Mouse (Mus musculus) lung, postnatal 10 days (tissue): ENCODE data around the gene Thap11.
"Not testable (repeated sequence)": the region's sequence is repeated elsewhere in the genome, so short reads cannot be mapped to it uniquely, and the experiment has no call there.

Source experiments
- DNase-seq: peaks from one replicate; pipeline ENCODE4 v3.0.0; 2021

Gene Thap11

DNA sequence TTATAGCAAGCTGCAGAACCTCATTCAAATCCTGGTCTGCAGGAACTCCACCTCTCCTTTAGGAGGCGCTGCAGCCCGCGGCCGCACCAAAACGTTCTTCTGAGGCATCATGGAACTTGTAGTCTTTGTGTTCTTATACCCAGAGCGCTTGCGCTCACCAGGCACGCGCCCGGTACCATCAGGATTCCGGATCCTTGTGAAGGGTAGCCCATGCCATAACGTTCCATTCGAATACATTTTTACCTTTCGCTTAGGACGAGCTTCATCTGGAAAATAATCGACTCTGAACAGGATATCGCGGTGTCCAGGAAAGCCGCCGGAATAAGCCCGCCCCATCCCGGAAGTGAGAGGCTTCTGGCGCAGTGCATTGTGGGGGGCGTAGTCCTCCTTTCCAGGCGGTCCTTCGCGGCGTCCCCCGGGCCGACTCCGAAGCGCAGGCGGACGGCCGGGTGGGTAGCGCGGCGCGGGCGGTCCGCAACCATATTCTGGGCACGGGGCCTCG, at the start of gene Thap11:
Gene Thap11 (plus strand): TSS at position 418 of the 502 bp plus-strand sequence.
- peak; percentile 97 for DNase-seq

DNA sequence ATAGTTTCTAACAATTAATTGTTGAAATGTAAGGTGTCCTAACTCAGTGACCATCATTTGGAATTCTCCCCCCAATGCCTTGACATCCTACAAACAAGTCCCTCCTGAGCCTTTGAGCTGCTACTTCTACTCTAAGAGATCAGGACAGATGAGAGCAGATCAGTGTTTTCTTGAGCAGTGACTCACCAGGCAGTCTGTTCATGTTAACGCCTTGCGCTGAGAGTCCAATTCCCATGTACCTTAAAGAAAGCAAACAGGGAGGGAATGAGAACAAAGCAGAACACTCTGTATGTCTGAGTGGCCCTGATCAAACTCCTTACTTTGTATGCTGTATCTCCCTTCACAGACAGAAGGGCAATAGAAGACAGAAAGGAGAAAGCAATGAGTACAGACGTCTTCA, 49.6 kb upstream of the Thap11 start:
- DNase-seq, result no peak

DNA sequence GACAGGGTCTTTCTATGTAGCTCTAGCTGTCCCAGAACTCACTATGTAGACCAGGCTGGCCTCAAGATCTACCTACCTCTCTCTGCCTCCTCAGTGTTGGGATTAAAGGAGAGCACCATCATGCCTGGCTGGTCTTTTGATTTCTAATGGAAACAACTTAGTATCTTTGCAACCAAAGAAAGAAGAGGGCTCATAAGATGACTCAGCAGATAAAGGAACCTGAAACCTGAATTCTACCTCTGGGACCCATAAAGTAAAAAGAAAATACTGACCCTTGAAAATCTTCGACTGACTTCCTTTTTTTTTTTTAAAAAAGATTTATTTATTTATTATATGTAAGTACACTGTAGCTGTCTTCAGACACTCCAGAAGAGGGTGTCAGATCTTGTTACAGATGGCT, 49.0 kb upstream of the Thap11 start:
- no peak for DNase-seq

DNA sequence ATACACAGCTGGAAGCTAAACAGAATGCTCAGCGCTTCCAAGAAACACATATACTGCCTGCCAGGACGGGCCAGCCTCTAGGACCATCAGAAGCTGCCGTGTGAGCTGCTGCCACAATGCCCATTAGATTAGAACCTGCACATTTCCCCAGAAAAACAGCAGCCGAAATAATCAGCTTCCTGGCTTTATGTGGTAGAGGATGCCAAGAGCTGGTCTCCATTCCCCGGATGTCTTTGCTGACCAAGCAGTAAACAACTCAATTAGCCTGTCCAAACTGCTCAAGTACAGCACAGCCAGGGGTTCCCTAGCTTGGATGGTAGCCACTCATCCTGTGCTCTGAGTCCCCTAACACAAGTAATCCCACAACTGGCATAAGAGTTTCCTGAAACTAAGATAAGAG, 47.2 kb upstream of the Thap11 start:
- DNase-seq, result peak; percentile 48

DNA sequence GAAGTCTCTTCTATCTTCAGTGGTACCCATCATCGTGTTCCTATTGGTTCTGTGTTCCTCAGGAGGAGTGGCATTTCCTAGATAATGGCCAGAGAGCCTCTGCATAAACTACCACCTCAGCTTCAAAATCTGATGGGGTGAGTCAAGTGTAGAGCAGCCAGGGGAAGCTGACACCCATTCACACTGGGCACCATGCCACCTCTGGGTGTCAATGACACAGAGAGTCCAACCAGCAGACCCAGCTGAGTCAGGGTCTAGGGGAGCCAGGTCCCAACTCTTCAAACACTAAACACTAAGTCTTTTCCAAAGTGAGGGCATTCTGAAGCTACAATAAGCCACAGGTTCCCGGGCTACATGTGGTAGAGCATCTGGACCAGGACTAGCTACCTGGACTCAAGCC, 46.5 kb upstream of the Thap11 start:
- peak; percentile 58 for DNase-seq

DNA sequence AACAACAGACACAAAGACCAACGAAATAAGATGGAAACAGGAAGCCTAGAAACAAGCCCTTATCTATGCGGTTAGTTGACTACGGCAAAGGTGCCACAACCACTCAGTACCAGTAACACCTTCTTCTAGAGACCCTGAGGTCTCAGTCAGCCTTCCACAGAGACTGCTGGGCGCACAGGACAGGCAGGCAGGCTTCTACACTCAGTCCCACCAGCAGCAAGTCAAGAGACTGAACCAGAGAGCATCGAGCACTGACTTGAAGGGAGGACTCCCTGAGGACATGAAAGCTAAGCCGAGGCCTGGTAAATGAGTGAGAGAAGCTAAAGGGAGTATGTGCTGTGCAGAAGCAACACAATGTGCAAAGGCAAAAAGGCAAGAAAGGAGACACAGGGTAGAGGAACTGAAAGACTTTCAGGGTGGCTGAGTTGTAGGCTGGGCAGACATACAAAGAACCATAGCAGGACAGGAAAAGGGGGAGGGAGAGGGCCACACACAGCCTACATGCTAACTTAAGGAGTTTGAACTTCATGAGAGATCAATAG, 44.6 kb upstream of the Thap11 start:
- no peak for DNase-seq

DNA sequence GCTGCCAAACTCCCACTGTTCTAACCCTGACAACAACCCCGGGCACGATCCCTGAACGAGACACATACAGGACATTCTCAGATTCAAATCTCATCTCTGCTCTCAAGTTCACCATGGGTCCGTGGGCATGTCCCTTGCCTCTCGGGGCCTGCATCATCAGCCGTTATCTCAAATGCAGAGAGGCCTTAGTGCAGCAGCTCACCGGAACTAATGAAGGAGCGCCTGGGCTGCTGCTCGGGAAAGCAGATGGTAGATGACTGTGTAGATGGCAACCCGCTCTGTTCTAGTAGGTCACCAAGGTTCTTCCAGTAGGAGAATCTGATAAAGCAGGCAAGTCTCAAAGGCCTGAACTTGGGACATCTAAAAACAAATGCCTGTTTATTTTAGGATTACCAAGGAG, 43.9 kb upstream of the Thap11 start:
- DNase-seq, result no peak

DNA sequence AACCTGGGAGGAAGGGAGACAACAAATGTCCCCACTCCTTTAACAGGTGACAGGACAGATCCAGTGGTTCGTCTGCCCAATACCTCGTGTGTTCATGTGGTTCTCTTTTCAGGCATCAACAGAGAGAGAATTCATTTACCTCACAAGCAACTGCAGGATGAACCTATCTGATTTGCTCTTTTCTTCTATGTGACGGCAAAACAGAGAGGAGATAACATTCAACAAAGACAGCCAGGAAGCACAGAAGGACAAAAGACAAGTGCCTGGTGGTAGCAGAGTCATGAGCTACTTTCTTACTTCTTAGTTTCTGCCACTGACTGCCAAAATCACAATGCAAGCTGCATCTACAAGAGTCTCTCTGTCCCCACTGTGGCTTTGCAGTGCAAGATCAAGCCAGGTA, 43.4 kb upstream of the Thap11 start:
- DNase-seq, result no peak

DNA sequence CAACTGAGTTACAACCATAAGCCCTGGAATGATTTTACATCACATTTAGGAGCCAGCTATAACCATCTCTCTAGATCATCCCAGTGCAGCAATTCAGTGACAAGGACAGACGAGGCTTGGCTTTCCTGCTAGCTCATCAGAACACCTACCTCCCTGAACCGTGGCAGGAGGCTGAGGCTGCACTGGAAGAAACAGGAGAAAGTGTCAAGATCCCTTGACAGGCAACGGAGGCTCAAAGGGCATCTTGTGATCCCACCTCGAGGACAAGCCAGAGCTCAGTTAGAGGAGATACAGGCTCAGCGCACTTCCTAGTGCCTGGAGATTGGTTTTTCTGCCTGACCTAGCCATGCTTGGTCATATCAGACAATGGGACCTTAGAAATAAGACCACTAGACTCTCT, 42.4 kb upstream of the Thap11 start:
- DNase-seq, result no peak

DNA sequence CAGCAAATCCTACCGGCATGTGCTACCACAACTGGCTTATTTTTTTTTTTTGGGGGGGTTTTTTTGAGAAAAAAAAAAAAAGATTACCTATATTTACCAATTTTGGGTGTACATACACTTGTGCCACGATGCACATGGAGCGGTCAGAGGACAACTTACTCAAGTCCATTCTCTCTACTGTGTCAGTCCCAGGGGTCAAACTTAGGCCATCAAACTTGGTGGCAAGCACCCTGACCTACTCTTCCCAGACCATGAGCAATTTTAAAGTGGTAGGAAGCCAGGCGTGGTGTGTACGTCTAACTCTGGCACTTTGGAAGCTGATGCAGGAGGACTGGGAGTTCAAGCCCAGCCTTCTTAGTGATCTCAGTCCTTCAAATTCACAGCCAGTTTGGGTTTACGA, 41.7 kb upstream of the Thap11 start:
- DNase-seq, result no peak

DNA sequence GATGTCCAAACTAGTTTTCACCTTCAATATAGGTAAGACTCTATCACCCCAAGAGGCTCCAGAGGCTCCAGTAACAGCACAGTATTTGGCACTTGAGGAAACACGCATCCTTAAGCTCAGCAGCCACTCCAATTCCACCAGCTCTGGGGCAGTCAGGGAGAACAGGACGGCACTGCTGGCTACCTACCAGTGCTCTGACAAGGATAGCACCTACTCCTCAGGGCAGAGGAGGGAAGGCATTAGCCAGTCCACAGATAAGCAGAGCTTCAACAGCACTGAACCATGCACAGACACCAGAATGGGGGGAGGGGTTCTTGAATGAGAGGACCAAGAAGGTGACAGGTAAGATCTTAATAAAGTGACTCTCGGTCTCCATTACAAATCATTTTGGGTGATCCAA, 35.3 kb upstream of the Thap11 start:
- DNase-seq, result no peak

DNA sequence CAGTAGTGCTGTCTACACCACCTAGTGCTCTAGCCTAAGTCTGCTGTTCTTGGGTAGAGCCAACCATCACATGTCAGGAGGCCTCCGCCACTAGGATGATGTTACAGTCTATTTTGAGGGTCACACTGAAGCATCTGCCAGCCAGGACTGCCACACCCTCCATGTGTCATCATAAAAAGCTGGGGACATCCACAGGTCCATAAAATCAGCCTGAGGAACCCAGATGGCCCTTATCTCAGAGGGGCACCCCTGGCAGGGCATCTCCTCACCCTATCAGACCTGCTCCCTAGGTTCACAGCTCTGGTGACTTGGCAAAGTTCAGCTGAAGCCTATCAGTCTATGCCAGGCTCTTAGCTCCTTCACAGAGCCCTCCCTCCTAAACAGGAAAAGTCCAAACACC, 34.0 kb upstream of the Thap11 start:
- no peak for DNase-seq

DNA sequence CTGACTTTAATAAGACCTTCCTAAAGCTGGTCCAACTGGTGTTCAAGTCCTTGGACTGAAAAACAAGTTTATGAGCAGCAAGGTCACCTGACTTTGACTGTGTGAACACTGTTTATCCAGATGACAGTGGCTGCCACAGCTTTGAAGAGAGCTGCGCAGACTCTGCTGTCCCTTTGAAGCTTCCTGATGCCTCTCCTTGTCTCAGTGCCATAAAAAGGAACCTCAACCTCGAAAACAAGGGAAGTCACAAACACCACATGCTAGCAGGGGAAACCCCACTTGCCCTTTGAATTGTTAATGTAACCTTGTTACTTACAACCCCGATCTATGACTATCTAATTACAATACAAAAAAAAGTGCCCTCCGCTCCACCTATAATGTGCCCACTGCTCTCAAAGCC, 29.4 kb upstream of the Thap11 start:
- DNase-seq, result no peak

DNA sequence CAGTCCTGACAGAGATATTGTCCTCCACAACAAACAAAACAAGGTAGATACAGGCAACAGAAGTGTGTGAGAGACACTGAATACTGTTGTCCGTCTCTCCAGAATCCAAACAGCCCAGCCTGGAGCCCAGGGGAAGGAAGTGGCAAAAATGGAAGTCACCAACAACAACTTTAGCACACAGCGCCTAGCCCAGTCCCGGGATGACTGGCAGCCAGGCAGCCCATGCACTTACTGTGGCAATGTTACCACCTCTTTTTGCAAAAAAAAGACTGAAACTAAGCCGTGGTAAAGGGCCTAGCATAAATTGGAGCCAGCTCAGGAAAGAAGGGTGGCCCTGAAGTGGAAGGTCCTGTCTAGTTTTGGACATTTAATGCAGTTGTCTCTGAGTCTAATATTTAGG, 28.6 kb upstream of the Thap11 start:
- DNase-seq, result no peak

DNA sequence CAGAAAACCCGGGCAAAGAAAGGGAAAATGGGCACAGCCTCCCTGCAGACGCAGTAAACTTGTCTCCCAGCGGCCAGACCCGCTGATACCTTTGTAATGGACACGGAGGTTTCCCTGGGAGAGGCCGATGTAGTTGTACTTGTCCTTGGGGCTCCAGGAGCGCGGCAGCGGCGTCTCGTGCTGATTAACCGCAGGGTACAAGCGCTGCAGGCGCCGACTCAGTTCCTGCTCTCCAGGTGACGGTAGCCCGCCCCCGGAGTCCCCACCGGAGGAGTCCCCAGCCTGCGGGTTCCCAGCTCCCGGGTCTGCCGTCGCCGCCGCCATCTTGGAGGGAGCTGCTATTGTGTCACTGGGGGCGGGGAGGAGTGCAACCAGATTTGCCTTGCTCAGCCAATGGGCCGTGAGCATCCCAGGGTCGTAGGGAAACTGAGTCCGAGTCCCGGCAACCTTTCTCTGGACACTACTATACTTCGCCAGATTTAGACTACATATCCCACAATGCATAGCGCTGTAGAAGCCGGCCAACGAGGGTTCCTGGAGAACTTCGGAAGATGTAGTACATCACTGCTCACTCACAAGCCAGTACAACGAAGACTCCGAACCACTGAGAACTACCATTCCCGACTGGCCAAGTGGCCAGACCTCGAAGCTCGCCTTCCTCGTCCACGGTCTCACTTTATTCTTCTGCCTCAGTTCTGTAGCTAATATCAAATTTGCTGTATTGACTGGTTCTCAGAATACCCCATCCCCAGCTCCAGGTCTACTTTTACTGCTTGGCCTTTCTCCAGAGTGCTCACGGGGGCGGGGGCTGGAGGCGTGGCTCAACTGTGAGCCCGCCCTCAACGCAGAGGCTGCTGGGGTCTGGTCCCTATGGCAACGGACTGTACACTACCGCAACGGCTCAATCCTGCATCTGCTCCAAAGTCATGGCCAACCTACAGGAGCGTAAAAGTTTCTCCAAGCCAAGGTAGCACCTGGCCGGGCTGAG, 27.8 kb upstream of the Thap11 start, which contains the start of the genes Ranbp10 and Tsnaxip1:
Gene Ranbp10 (minus strand): TSS at position 490 of the 988 bp plus-strand sequence.
Gene Tsnaxip1 (plus strand): TSS at position 871 of the 988 bp plus-strand sequence.
- peak; percentile 99 for DNase-seq

DNA sequence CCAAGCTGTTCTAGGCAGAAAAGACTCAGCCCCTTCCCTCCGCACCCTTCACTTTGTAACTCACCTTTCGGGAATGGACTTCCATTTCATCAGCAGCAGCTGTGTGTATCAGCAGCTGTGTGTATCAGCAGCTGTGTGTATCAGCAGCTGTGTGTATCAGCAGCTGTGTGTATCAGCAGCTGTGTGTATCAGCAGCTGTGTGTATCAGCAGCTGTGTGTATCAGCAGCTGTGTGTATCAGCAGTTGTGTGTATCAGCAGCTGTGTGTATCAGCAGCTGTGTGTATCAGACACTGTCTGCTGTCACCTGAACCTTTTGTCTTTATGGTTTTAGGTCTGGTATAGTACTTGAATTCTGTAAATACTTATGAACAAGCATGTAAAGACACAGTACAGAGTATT, 21.2 kb upstream of the Thap11 start:
- DNase-seq, result not testable (repeated sequence)

DNA sequence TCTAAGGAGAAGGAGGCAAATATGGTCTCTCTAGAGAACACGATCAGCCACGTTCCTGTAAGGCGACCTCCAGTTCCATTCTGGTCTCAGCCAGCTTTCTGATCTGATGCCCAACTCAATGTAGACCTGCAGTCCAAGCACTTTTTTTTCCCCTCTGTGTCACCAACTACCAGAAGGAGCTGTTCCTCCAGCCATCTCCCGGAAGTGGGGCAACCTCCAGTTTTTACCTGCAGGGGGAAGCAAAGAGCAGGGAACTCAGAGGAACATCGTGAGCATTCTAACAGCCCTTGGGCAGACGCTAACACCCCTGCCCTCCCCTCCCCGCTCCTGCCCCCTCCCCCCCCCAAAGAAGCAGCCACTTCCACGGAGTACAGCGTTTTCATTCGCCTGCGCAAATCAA, 19.6 kb upstream of the Thap11 start:
- DNase-seq, result peak; percentile 88

DNA sequence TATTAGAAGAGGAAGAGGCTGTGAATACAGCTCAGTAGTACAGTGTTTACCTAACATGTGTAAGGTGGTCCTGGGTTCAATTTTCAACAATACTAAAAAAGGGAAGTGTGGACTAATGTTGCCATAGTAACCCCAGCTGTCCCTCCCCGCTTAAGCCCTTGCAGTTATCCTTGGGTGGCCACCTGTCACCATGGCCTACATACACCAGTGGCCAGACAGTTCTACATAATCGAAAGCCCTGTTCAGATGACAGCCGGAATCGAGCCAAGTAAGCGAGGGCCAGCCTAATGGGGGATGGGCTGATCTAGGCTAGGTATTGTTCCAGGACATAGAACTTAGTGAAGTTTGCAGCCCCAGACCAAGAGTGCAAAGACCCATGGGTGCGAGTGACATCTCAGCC, 17.9 kb upstream of the Thap11 start:
- DNase-seq, result no peak

DNA sequence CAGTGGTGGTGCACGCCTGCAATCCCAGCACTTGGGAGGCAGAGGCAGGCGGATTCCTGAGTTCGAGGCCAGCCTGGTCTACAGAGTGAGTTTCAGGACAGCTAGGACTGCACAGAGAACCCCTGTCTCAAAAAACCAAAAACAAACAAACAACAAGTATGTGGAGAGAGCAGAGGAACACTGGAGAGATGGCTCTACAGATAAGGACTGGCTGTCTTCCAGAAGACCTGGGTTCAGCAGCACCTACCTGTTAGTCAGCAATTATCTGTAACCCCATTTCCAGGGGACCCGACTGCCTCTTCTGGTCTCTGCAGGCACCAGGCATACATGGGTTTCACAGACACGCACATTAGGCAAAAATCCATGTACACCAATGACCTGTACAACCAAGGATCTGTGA, 15.7 kb upstream of the Thap11 start:
- no peak for DNase-seq

DNA sequence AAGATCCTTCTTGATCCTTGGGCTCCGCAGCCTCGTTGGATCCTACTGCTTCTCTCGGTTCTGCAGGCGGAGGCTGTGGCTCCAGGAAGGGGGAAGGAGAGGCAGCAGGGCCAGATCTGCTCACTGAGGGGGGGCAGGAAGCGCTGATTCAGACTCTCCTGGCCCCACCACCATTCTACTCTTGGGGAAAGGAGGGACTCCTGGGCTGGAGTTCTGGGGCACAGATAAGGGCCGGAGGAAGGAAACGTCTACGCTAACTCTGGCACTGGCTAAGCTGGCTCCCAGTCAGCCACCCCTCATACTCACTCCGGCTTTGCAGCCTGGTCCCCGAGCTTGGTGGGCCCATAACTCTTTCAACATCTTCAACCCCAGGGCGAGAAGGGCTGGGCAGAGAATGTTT, 8.3 kb upstream of the Thap11 start:
- no peak for DNase-seq

DNA sequence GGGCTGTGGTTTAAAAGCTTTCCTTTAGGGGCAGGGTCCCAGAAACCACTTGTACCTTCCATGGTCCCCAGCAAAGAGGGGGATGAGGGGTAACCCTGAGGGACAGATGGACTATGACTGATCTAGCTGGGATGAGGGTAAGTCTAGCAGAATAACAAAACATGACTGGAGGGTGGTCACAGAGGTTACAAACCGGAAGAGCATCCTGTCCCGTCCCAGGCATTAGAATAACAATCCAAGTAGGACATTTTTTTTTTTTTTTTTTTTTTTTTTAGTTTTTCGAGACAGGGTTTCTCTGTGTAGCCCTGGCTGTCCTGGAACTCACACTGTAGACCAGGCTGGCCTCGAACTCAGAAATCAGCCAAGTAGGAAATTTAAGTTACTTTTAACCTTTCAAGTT, 4.9 kb upstream of the Thap11 start:
- no peak for DNase-seq

DNA sequence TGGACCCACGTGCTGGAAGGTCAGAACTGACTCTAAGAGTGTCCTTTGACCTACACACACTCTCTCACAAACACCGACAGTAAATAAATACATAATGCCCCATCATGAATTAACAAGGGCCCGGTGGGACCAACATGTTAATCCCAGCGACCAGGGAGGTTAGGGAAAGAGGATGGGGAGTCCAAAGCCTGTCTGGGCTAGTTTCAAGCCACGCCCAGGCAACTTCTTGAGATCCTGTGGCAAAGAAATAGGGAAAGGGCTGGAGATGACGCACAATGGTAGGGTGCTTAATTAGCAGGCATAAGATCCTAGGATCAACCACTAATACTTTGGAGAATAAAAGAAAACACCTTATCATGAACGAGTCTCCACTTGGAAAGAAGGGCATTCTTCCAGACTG, 4.3 kb upstream of the Thap11 start:
- no peak for DNase-seq

DNA sequence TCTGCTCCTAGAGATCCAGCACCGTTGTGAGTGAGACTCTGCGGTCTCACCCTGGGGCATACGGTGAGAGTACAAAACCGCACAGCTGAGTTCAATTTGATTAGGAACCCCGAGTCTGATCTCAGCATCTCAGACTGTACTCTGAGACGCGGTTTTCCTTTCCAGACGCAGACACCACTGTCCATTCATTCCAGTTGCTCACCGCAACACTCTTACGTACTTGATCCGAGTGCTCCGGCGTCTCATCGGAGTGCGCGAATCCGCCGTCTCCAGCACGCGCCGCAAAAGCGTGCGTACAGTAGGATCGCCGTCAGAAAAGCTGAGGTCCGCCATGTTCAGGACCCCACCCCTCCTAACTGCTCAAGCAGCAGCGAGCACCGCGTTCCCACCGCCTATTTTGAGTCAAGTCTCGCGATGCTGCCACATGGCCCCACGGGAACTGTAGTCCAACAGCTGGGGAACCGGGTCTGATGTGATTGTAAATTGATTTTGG, 3.2 kb upstream of the Thap11 start:
- peak; percentile 94 for DNase-seq

DNA sequence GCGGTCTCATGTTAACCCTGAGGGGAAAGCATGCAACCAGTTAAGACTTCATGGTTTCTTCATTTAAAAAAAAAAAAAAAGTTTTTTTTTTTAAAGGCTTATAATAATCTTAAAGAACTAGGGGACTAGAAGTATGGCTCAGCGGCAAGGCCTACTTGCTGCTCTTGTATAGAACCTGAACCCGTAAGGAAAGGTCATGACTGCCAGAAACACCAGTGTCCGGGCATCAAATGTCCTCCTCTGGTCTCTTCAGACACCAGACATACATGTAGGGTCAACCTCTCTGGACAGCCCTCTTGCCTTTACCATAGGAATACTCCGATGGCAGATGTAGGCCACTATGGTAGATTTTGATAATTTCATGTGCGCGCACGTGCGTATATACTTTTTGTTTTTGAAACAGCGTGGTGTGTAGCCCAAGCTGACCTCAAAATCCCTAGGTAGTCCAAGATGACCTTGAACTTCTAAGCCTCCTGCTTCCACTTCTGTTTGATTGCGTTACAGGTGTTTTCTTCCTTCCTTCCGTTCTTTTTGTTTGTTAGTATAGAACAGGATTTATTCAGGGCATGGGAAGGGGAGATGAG, 2.7 kb upstream of the Thap11 start:
- DNase-seq, result no peak
